Mouse (Mus musculus) right cerebral cortex, postnatal 4 days (tissue): Measurements from ENCODE around the gene Popdc3.
"Not testable (repeated sequence)": the region's sequence is repeated elsewhere in the genome, so short reads cannot be mapped to it uniquely, and the experiment has no call there.

ENCODE experiments used
- DNase-seq: peaks from one replicate; pipeline ENCODE4 v3.0.0-alpha.2; 2022

The Popdc3 gene

DNA sequence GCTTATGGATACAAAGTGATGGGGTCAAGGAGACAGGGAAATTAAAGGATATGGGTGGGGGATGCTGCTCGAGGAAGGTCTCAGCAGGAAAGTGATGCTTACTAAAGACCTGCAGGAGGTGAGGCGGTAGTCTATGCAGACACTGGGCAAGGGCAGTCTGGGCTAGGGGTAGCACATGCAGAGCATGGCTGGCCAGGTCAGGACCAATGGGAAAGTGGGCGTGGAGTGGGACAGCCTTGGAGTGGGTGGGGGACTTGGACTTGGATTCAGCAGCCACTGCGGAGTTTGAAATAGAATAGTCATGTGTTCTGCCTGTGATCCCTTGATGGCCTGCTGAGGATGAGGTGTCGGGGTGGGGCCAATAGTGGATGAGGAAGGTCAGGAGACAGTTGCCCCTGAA is 141.0 kb downstream of the Popdc3 start:
- DNase-seq, result no peak

DNA sequence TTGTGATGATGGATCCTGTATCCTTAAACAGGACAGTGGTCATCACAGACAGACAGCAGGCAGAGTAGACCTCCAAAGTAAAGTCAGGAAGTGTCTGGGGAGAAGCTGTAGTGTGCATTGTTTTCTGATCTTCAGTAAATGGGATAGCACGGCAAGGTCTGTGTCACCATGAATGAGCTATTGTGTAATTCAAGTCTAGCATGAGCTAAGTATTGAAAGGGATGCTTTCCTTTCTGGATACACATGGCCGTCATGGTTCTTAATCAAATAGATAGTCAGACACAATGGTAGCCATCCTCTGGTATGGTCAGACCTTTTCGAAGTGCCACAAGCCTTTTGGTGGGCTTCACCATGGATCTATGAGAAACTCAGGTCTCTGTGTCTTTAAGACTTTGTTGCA is 142.4 kb downstream of the Popdc3 start:
- no peak for DNase-seq

GRCm38 (mm10) chr10:45324159-45324558 is 146.3 kb downstream of the Popdc3 start:
- DNase-seq, result no peak

GRCm38 (mm10) chr10:45328196-45329000 is 150.5 kb downstream of the Popdc3 start:
- DNase-seq, result no peak

- DNase-seq, result no peak
Measured at GRCm38 (mm10) chr10:45334925-45335324, 157.0 kb downstream of the Popdc3 start.

DNA sequence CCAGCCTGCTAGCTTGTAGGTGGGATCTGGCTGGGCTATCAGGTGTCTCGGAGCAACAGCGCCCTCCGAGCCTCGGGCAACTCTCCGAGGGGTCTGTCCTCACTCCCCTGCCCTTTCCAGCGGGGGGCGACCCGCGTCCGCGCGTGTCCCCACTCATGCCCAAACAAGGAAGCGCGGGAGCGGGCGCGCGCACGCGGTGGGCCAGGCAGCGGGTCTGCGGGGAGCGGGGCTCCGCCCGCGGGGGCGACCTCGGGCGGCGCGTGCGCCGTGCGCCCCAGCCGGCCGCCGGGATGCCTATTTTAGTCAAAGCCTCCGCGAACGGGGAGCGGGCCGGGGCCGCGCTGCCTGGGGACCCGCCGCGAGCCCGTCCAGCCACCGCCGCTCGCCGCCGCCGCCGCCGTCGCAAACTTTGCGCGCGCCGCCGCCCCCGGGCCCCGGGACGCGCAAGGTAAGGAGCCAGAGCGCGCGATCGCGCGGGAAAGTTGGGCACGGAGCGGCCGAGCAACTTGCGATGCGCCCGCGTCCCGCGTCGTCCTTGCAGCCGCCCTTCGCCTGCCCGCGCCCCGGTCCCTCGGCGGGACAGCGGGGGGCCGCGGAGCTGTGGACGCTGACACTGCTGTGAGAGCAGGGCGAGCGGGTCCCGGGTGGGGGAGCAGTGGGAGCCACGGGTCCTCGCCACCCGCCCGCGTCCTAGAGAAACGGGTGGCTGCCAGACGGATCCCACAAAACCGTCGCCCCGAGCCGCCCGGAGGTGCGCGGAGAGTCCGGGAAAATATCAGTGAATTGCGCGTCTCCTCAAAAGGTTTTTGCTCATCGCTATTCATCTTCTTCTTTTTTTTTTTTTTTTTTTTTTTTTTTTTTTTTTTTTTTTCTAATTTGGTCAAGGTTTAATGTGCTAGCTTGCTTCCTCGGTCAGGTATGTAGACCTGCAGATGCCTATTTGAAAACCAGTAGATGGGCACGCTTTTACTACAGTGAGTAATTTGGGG is 157.8 kb downstream of the Popdc3 start, which contains the start of gene Bves:
Gene Bves, plus strand, starts transcription at position 339 of the 989 bp plus-strand sequence.
- DNase-seq, result peak; percentile 24

DNA sequence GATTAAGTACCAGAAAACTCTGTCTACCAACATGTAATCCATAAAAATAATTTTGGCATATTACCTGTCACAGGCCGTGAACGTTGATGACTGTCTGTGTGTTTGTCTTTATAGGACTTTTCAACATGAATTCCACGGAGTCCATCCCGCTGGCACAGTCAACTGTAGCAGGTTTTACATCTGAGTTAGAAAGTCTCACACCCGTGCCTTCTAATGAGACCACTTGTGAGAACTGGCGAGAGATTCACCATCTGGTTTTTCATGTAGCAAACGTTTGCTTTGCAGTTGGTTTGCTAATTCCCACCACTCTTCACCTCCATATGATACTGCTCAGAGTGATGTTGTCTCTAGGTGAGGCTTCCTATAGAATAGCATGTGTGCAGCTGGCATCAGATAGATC is 161.2 kb downstream of the Popdc3 start:
- no peak for DNase-seq

GRCm38 (mm10) chr10:45344381-45344780 is 166.5 kb downstream of the Popdc3 start:
- DNase-seq, result no peak

DNA sequence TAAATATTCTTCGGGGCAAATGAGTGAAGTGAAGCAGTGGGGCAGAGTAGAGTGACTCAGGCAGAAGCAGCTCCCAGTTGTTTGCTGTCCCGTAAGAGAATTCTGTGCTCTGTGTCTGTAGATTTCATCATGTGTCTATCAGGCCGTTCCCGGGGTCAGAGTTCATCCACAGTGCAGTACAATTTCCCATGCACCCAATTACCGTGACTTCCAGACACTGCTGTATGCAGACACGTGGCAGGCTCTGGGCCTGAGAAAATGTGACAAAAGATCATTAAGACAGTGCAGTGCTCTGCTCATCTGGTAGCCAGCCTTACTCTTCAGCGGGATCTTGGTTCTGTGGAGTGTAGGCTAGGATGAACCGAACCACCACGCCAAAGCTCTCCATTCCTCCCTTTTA is 167.3 kb downstream of the Popdc3 start:
- DNase-seq, result no peak

GRCm38 (mm10) chr10:45348143-45348542 is 170.2 kb downstream of the Popdc3 start:
- DNase-seq, result not testable (repeated sequence)

DNA sequence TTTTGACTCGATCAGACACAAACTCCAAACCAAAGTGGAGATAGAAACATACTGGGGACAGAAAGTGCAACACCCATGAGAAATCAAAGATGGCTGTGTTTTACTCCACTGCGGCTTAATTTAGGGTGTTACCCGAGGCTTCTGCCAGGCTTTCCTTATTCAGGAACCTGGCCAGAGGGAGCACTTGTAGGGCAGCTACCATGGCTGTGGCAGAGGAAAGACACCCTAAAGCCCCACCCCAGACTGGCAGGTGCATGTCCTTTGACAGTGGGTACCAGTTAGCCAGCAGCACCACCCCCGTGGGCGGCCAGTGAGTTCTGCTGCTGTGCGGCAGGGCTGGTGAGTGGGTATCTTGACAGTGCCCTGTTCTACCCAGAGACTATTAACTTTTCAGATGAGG is 178.2 kb downstream of the Popdc3 start:
- no peak for DNase-seq

GRCm38 (mm10) chr10:45363396-45363795 is 185.5 kb downstream of the Popdc3 start:
- DNase-seq, result no peak

DNA sequence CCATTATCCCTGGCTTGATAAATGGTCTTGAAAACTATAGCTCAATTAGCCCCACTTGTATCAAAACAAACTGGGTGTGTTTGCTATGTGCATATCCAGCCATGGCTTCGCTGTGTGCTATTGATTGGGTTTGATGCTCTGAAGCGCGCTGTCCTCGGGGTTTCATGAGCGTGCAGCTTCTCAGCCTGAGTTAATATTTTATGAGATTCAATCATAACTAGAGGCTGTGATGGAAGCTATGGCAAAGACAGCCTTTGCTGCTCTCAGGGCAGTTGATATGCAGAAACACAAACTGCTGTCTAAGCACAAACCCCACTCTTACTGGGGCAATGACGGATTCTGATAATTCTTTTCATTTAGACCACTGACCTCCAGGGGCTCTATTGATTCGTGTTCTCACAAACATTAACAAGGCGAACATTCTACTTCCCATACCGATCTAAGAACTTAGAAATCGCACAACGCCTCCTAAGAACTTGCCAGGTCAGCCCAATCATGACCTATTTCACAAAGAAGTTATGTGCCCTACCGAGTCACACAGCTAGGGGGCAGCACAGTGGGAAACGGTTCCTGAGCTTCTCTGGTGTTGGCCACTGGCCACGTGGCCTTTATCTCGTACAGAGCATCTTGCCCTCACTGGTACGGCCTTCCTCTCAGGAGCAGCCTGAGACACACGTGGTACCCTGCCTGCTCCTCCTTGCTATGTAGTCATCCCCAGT is 189.2 kb downstream of the Popdc3 start:
- DNase-seq, result no peak
